Mouse (Mus musculus) liver, embryonic 15.5 days (tissue): ENCODE data around the gene Dlgap1. TPM values are rescaled to one million over a fixed set of nuclear protein-coding genes. Genes with fewer than 3 reads are reported as not detected.

ENCODE experiments used
- microRNA counts: library from miRNA; unstranded; fragments of <30 nt; microRNA quantifications from one replicate; lab custom pipeline; 2016
- microRNA-seq: library from miRNA; unstranded; fragments of <30 nt; microRNA quantifications from one replicate; pipeline ENCODE4, GENCODE M21; 2016
- polyA plus RNA-seq: library from polyadenylated mRNA; unstranded; fragments of >200 nt; fragmentation: Nextera tagmentation; extraction: Ambion mirVana; gene quantifications from 2 replicates; pipeline ENCODE4 v1.2.1, GENCODE M21; 2015

Gene Dlgap1
- polyA plus RNA-seq, 1 experiment from 2014 or later: 0.02 TPM

MicroRNAs within 50 kb of the gene (microRNA counts, 519-probe panel; counts per million panel counts)
- microRNA mmu-miR-1195 (lab: Ali Mortazavi, UCI): not detected

Small RNA genes within 50 kb of the gene (microRNA-seq; reads per million reads assigned to microRNA genes)
- gene Mir1195: not detected
